Mouse (Mus musculus): ENCODE results near the gene S100a2. TPM values are rescaled to one million over a fixed set of nuclear protein-coding genes. Genes with fewer than 3 reads are reported as not detected.

Gene S100a2
- polyA plus RNA-seq, 1 experiment from 2014 or later: not detected

DNA sequence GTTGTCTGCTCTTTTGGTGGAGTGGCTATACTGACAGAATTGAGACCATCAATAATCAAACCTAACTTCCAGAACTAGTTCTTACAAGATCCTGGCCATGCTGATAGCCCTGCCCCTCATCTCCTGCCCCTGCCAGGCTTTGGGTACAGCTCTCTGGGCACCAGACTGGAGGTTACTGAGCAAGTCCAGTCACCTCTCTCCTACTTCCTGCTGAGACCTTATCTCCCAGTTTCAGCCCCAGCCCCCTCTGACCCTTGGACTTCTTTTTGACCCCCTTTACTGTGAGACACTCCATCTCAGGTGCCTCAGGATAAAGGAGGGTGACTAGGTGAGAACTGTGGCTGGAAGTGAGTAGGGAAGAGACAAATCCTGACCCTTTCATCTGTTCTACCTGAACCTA, 19.1 kb downstream of the S100a2 start:
- H3K27me3 ChIP-seq (replicated peaks): peaks cover 5% of the 10 kb centered on the region; the same call in 1 of the 2 replicates
- no peaks in the 10 kb centered on the region for H3K36me3 ChIP-seq
- no peaks in the 10 kb centered on the region for H3K9me3 ChIP-seq (replicated peaks)
- H3K4me3 ChIP-seq (replicated peaks): no peak overlapping the region
- H3K9ac ChIP-seq (replicated peaks): no peak overlapping the region
- H3K4me1 ChIP-seq: peaks cover 10% of the 10 kb centered on the region
- no peak for ATAC-seq (ENCODE audit: low FRiP score)
- no peak overlapping the region for H3K4me2 ChIP-seq
- no peak overlapping the region for H3K27ac ChIP-seq (replicated peaks)

DNA sequence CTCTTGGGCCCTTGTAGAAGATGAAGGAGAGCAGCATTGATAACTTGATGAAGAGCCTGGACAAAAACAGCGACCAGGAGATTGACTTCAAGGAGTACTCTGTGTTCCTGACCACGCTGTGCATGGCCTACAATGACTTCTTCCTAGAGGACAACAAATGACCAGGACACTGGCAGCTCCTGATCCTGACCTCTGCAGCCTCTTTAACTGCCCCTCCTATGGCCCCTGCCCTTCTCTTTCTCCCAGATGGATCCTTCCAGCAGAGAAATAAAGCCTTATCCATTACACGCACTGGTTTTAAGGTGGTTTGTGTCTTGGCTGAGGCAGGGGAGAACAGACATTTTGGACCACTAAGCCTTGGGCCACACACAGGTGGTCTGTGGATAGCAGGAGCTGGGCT, 21.4 kb downstream of the S100a2 start:
- Histone ChIP-seq H3K27ac (replicated peaks) (no peak overlapping the region), H3K4me3 (replicated peaks) (no peak overlapping the region), H3K27me3 (replicated peaks) (peaks cover 5% of the 10 kb centered on the region; the same call in 1 of the 2 replicates), H3K4me1 (peaks cover 5% of the 10 kb centered on the region), H3K4me2 (no peak overlapping the region), H3K9ac (replicated peaks) (no peak overlapping the region), H3K9me3 (replicated peaks) (no peaks in the 10 kb centered on the region), H3K36me3 (no peaks in the 10 kb centered on the region)
- no peak for ATAC-seq (ENCODE audit: low FRiP score)
- WGBS: 92% methylated on average over 3 of the region's 3 CpGs

DNA sequence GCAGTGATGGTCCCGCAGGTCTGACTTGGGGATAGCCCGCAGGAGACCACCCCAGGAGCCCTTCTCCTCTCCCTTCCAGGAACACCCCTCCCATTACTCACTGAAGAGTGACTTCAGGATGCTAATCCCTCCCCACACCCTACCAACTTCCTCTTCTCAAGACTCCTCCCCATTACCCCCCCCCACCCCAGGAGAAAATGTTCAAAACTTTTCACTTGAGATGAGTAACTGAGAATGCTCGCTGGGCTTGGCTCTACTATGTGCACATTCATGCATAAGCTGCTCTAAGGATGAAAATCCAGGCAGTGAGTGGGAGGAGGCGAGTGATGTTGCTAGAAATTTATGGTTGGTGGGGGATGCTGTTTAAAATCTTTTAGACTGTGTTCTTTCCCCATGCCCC, 22.0 kb downstream of the S100a2 start:
- no peak overlapping the region for H3K27ac ChIP-seq (replicated peaks)
- H3K36me3 ChIP-seq: no peaks in the 10 kb centered on the region
- no peaks in the 10 kb centered on the region for H3K9me3 ChIP-seq (replicated peaks)
- WGBS: 67% methylated on average over 4 of the region's 4 CpGs
- H3K4me2 ChIP-seq: no peak overlapping the region
- H3K4me3 ChIP-seq (replicated peaks): no peak overlapping the region
- H3K4me1 ChIP-seq: peaks cover 5% of the 10 kb centered on the region
- H3K9ac ChIP-seq (replicated peaks): no peak overlapping the region
- peaks cover 5% of the 10 kb centered on the region; the same call in 1 of the 2 replicates for H3K27me3 ChIP-seq (replicated peaks)
- ATAC-seq (ENCODE audit: low FRiP score): no peak

DNA sequence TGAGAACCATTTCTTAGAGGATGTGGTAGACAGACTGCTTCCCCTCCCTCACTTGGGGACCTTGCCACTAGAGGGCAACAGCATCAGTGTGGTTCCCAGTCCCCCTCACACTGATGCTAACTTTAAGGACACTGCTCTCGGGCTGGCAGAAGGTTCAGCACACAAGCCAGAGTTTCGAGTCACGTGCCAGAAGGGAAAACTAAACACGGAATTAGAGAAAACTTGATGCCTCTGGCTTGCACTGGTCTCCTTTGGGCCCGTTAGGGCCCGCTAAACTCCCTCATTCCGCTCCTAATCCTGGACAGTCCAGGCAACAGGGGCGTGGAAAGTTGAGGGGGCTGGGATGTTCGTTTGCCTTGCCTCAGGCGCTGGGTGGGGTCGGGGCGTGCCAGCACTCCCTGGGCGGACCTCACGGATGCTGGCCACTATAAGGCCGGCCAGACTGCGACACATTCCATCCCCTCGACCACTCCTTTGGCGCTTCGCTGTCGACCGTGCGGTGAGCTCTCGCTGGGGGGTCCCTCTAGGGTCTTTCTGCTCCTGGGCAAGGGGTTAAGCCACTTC, 22.8 kb downstream of the S100a2 start, which contains the start of gene S100a6:
TSS of gene S100a6 (plus strand) at position 155 of the 564 bp plus-strand sequence.
- WGBS: under 1% methylated on average over 23 of the region's 23 CpGs
- Histone ChIP-seq H3K9ac (replicated peaks) (peak within 1 kb of the TSS; percentile 23), H3K27ac (replicated peaks) (no peak within 1 kb of the TSS), H3K36me3 (no peaks in the 10 kb centered on the region), H3K4me2 (peak within 1 kb of the TSS; percentile 67), H3K9me3 (replicated peaks) (no peaks in the 10 kb centered on the region), H3K4me3 (replicated peaks) (peak within 1 kb of the TSS; percentile 32), H3K27me3 (replicated peaks) (peaks cover 5% of the 10 kb centered on the region; the same call in 1 of the 2 replicates), H3K4me1 (peaks cover 5% of the 10 kb centered on the region)
- ATAC-seq (ENCODE audit: low FRiP score): peak; percentile 63; the same call in 1 of the 2 replicates

DNA sequence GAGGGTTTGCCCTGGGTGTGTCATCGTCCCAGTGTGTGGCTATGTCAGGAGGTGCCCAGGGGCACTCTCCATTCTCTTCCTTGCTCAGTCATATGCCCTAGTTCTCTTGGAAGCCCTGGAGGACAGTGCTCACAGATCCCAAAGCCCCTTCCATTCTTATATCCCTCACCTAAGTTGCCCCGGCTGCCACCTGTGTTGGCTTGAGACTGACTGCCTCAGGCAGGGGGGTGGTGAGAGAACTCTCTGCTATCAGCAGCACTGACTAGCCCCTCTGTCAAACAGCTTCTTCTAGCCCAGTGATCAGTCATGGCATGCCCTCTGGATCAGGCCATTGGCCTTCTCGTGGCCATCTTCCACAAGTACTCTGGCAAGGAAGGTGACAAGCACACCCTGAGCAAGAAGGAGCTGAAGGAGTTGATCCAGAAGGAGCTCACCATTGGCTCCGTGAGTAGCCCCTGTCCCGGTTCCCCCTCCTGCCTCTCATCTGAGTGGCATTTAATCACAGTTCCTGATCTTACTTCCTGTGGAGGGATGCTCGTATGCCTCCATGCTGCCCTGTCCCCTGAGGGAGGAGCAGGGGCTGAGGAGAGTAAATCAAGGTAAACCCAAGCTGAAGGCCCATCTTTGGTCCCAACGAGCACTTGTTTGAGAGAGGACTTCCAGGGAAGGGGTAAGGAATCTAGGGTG, 23.6 kb downstream of the S100a2 start:
- H3K9me3 ChIP-seq (replicated peaks): no peaks in the 10 kb centered on the region
- peaks cover 5% of the 10 kb centered on the region for H3K4me1 ChIP-seq
- ATAC-seq (ENCODE audit: low FRiP score): 0 out of 2 replicates have a peak, but pooled peaks have one; percentile 3
- no peaks in the 10 kb centered on the region for H3K36me3 ChIP-seq
- peaks cover 5% of the 10 kb centered on the region; the same call in 1 of the 2 replicates for H3K27me3 ChIP-seq (replicated peaks)
- no peak overlapping the region for H3K9ac ChIP-seq (replicated peaks)
- 70% methylated on average over 7 of the region's 7 CpGs for WGBS
- no peak overlapping the region for H3K27ac ChIP-seq (replicated peaks)
- peak overlapping the region; percentile 32 for H3K4me3 ChIP-seq (replicated peaks)
- peak overlapping the region; percentile 67 for H3K4me2 ChIP-seq

DNA sequence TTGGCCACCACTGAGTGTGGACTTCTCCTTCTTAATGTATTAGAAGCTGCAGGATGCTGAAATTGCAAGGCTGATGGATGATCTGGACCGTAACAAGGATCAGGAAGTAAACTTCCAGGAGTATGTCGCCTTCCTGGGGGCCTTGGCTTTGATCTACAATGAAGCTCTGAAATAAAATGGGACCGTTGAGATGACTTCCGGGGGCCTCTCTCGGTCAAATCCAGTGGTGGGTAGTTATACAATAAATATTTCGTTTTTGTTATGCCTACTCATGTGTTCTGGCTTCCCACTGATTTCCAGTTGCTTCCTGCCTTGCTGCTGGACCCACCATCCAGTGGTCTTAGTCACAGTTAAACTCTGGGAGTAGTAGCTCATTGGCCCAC, 24.1 kb downstream of the S100a2 start:
- no peak for ATAC-seq (ENCODE audit: low FRiP score)

GRCm38 (mm10) chr3:90614611-90615251, 24.7 kb downstream of the S100a2 start:
- Histone ChIP-seq H3K27me3 (replicated peaks) (peaks cover 5% of the 10 kb centered on the region; the same call in 1 of the 2 replicates), H3K27ac (replicated peaks) (no peak overlapping the region), H3K36me3 (no peaks in the 10 kb centered on the region), H3K9ac (replicated peaks) (no peak overlapping the region), H3K4me2 (no peak overlapping the region), H3K4me1 (peaks cover 5% of the 10 kb centered on the region), H3K4me3 (replicated peaks) (no peak overlapping the region), H3K9me3 (replicated peaks) (no peaks in the 10 kb centered on the region)
- WGBS: 83% methylated on average over 11 of the region's 11 CpGs
- no peak for ATAC-seq (ENCODE audit: low FRiP score)

More for the DNA sequence above, 24.1 kb downstream of the S100a2 start:
- H3K4me2 ChIP-seq: no peak overlapping the region
- H3K27me3 ChIP-seq (replicated peaks): peaks cover 5% of the 10 kb centered on the region; the same call in 1 of the 2 replicates
- H3K9ac ChIP-seq (replicated peaks): no peak overlapping the region
- H3K4me1 ChIP-seq: peaks cover 5% of the 10 kb centered on the region
- H3K36me3 ChIP-seq: no peaks in the 10 kb centered on the region
- WGBS: 81% methylated on average over 6 of the region's 6 CpGs
- no peak overlapping the region for H3K4me3 ChIP-seq (replicated peaks)
- H3K27ac ChIP-seq (replicated peaks): no peak overlapping the region
- H3K9me3 ChIP-seq (replicated peaks): no peaks in the 10 kb centered on the region

DNA sequence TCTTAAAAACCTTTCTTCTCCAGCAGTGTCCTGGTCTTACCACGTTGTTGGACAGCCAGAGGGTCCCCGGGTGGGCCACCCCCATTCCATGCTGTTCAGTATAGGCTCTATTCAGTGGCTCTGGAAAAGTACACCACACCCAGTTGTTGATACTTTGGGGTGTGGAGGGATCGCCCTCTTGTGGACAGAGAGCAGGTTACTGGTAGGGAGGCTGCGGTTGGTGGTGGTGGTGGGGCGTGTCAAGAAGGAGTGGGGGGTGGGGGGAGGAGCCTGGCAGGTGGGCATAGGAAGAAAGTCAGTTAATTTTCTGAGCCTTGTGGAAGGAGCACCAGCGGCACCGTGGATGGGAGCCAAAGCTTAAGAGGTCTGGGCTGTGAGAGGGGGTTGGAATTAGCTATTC, 25.4 kb downstream of the S100a2 start:
- 16% methylated on average over 7 of the region's 7 CpGs for WGBS
- H3K27me3 ChIP-seq (replicated peaks): peaks cover 5% of the 10 kb centered on the region; the same call in 1 of the 2 replicates
- H3K27ac ChIP-seq (replicated peaks): no peak overlapping the region
- H3K4me2 ChIP-seq: no peak overlapping the region
- no peak overlapping the region for H3K9ac ChIP-seq (replicated peaks)
- no peak overlapping the region for H3K4me3 ChIP-seq (replicated peaks)
- peaks cover 5% of the 10 kb centered on the region for H3K4me1 ChIP-seq
- no peaks in the 10 kb centered on the region for H3K9me3 ChIP-seq (replicated peaks)
- ATAC-seq (ENCODE audit: low FRiP score): 0 out of 2 replicates have a peak, but pooled peaks have one; percentile 48
- H3K36me3 ChIP-seq: no peaks in the 10 kb centered on the region

- no peak overlapping the region for H3K27ac ChIP-seq (replicated peaks)
- 82% methylated on average over 1 of the region's 1 CpGs for WGBS
- no peak overlapping the region for H3K4me2 ChIP-seq
- no peaks in the 10 kb centered on the region for H3K9me3 ChIP-seq (replicated peaks)
- no peak overlapping the region for H3K4me3 ChIP-seq (replicated peaks)
- H3K9ac ChIP-seq (replicated peaks): no peak overlapping the region
- ATAC-seq (ENCODE audit: low FRiP score): no peak
- peaks cover 5% of the 10 kb centered on the region for H3K4me1 ChIP-seq
- peaks cover 5% of the 10 kb centered on the region; the same call in 1 of the 2 replicates for H3K27me3 ChIP-seq (replicated peaks)
- H3K36me3 ChIP-seq: no peaks in the 10 kb centered on the region
Observed at GRCm38 (mm10) chr3:90615911-90616310, 25.9 kb downstream of the S100a2 start.

DNA sequence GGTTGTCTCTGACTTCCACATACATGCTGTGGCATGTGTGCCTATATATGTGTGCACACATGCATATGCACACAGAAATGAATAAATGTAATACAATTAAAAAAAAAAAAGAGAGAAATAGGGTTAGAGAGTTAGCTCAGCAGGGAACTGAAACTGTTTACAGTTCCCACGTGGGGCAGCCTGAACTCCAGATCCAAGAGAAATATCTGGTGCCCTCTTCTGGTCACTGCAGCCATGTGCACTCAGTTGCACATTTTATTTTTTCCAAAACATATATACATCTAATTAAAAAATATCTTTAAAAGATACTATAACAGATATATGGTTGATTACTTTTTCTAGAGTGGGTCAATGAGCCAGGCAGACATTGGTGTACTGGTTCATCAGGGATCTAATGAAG, 27.5 kb downstream of the S100a2 start:
- 21% methylated on average over 1 of the region's 1 CpGs for WGBS
- no peak overlapping the region for H3K27ac ChIP-seq (replicated peaks)
- ATAC-seq (ENCODE audit: low FRiP score): no peak
- H3K4me2 ChIP-seq: no peak overlapping the region
- H3K4me1 ChIP-seq: peaks cover 5% of the 10 kb centered on the region
- no peaks in the 10 kb centered on the region for H3K9me3 ChIP-seq (replicated peaks)
- H3K4me3 ChIP-seq (replicated peaks): no peak overlapping the region
- H3K27me3 ChIP-seq (replicated peaks): peaks cover 5% of the 10 kb centered on the region; the same call in 1 of the 2 replicates
- no peaks in the 10 kb centered on the region for H3K36me3 ChIP-seq
- H3K9ac ChIP-seq (replicated peaks): no peak overlapping the region

- no peak for ATAC-seq (ENCODE audit: low FRiP score)
- Histone ChIP-seq H3K27ac (replicated peaks) (no peak overlapping the region), H3K27me3 (replicated peaks) (no peaks in the 10 kb centered on the region), H3K9me3 (replicated peaks) (no peaks in the 10 kb centered on the region), H3K36me3 (no peaks in the 10 kb centered on the region), H3K9ac (replicated peaks) (no peak overlapping the region), H3K4me2 (no peak overlapping the region), H3K4me3 (replicated peaks) (no peak overlapping the region), H3K4me1 (peaks cover 13% of the 10 kb centered on the region)
- 69% methylated on average over 7 of the region's 7 CpGs for WGBS
Observed at GRCm38 (mm10) chr3:90621552-90621951, 31.5 kb downstream of the S100a2 start.

All from neural tube, embryonic 15.5 days (tissue).